Mouse (Mus musculus) G1E (cell line): ENCODE data around the gene Proca1. TPM values are rescaled to one million over a fixed set of nuclear protein-coding genes. Genes with fewer than 3 reads are reported as not detected.

Experiments used
- ATAC-seq: 2 replicates; pipeline ENCODE4 v1.8.0; 2016; ENCODE audit warnings: mild to moderate bottlenecking; ENCODE audit not compliant: insufficient number of reproducible peaks, poor library complexity, low FRiP score, severe bottlenecking; ENCODE audit errors: extremely low read depth
- DNase-seq: peaks from one replicate; pipeline ENCODE4 v3.0.0; 2012; ENCODE audit warnings: low spot score
- H3K27me3 ChIP-seq: 2 replicates; pipeline ENCODE4 v1.6.1; 2012; ENCODE audit warnings: mild to moderate bottlenecking, low read length, inconsistent platforms; ENCODE audit not compliant: insufficient read depth
- H3K36me3 ChIP-seq: replicated peaks from 2 replicates; pipeline ENCODE3; 2012; ENCODE audit warnings: mild to moderate bottlenecking, inconsistent platforms
- H3K4me1 ChIP-seq: 2 replicates; pipeline ENCODE4 v1.6.1; 2012; ENCODE audit warnings: low read depth, low read length, inconsistent platforms, mixed read lengths; ENCODE audit not compliant: insufficient read depth
- H3K4me3 ChIP-seq: 2 replicates; pipeline ENCODE4 v1.5.1; 2012; ENCODE audit warnings: low read depth, mild to moderate bottlenecking, inconsistent platforms, low read length, moderate library complexity, mixed read lengths
- H3K9me3 ChIP-seq: replicated peaks from 2 replicates; pipeline ENCODE4 v1.6.1; 2012; ENCODE audit warnings: inconsistent platforms
- CTCF ChIP-seq: IDR thresholded peaks from 2 replicates; pipeline ENCODE4 v1.5.1; 2012; ENCODE audit warnings: low read depth, low read length, inconsistent platforms, mixed read lengths
- GATA1 ChIP-seq: IDR thresholded peaks from 2 replicates; pipeline ENCODE4 v1.6.1; 2012; ENCODE audit warnings: borderline replicate concordance, low read length, inconsistent platforms, mixed read lengths
- GATA2 ChIP-seq: IDR thresholded peaks from 2 replicates; pipeline ENCODE4 v1.6.1; 2012; ENCODE audit warnings: low read depth, low read length, inconsistent platforms, borderline replicate concordance
- POLR2AphosphoS5 ChIP-seq: IDR thresholded peaks from 2 replicates; pipeline ENCODE4 v1.6.1; 2012; ENCODE audit warnings: low read depth, low read length, inconsistent platforms; ENCODE audit not compliant: insufficient replicate concordance
- TAL1 ChIP-seq: conservative IDR thresholded peaks from 2 replicates; pipeline ENCODE4 v1.6.1; 2012; ENCODE audit warnings: low read depth, low read length, inconsistent platforms, mixed read lengths
- polyA plus RNA-seq: library from polyadenylated mRNA; stranded (reverse); fragments of >175 nt; gene quantifications from 2 replicates; pipeline ENCODE4 v1.2.3, GENCODE M21; 2012
- total RNA-seq, 2 experiments: library from RNA; stranded (forward) in 1 of 2; stranded (reverse) in 1 of 2; fragments of 200-1000 nt in 1 of 2; fragments of >200 nt in 1 of 2; fragmentation: Nextera tagmentation in 1 of 2; gene quantifications; 2 replicates each; pipeline ENCODE4 v1.2.3; 2014 to 2017

The Proca1 gene
- total and polyA plus RNA-seq, 3 experiments: 0.22 TPM; not detected in 2

DNA sequence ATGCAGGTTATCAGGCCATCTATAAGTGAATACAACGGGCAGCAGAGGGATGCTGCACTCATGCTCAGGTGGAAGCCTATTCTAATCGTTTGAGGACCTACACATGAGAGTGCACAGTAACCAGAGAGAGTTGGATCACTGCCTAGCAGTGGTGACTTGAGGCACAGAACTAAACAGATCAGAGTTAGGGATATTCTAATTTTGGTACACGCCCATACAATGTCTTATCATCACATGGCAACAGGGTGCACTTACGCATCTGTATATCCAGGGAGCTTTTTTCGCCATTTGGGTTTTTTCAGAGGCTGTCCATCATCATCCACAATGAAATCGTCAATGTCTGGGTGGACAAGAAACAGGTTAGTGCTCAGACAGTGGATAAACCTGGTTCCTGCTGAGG lies 38.3 kb downstream of the Proca1 start:
- Histone ChIP-seq H3K36me3 (peaks cover 96% of the 10 kb centered on the region), H3K9me3 (no peaks in the 10 kb centered on the region), H3K4me3 (no peak overlapping the region), H3K4me1 (no peaks in the 10 kb centered on the region; the same call in 1 of the 2 replicates), H3K27me3 (no peaks in the 10 kb centered on the region)
- TF ChIP-seq GATA1 (no peak), CTCF (no peak), GATA2 (no peak), TAL1 (no peak), POLR2AphosphoS5 (no peak)
- DNase-seq (no peak), ATAC-seq (no peak)

DNA sequence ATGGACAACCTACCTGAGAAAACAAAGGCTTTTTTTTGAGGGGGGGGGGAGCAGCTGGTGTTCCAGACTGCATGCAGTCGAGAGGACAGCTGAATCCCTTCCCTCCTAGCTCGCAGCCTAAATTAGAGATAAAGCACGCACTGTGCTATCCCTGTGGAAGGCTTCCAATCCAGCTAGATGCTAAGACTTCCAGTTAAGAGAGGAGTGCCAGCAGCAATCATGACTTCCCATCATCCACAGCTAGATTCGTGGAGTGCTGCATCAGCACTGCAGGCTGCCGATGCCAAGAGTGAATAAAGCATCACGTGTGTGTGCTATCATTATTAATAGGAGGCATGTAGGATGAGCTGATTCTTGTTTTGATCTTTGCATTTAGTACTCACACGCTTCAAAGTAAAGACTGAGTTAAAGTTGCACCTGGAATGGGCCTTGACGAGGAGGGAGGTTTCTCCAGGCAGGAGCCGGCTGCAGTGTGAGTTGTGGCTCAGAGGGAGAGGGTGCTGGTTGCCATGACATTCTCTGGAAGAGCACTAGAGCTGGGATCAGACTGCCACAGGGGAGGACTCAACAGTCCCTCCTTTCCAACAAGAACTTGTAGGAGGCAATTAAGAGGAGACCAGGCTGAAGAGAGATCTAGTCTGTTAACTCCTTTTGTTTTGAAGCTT lies 47.1 kb downstream of the Proca1 start:
- peaks cover 29% of the 10 kb centered on the region for H3K4me1 ChIP-seq
- H3K4me3 ChIP-seq: no peak overlapping the region
- no peaks in the 10 kb centered on the region for H3K9me3 ChIP-seq
- no peak for TF ChIP-seq POLR2AphosphoS5
- peaks cover 68% of the 10 kb centered on the region for H3K36me3 ChIP-seq
- ATAC-seq (no peak), DNase-seq (no peak)
- no peaks in the 10 kb centered on the region for H3K27me3 ChIP-seq

DNA sequence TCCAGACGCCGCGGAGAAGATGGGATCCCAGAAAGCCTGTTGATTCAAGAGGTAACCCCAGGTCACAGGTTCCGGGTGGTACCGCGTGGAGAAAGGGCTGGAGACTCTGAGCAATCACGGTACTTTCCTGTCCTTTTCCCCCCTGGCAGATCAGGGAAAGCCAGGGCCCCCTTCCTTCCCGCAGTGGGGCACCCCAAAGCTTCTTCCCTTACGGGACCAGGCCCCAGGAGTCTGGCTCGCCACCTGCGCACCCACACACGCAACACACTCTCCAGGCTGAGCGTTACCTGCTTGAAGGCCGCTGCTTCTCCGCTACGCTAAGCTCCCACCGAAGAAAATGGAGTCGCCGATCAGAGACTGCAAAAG lies 52.1 kb downstream of the Proca1 start:
- Histone ChIP-seq H3K4me1 (peaks cover 56% of the 10 kb centered on the region), H3K27me3 (no peaks in the 10 kb centered on the region), H3K9me3 (no peaks in the 10 kb centered on the region), H3K36me3 (peaks cover 43% of the 10 kb centered on the region), H3K4me3 (peak overlapping the region; percentile 81)
- no peak for TF ChIP-seq TAL1
- TF ChIP-seq GATA1: no peak
- TF ChIP-seq POLR2AphosphoS5: no peak
- ATAC-seq (no peak), DNase-seq (peak; percentile 13)

DNA sequence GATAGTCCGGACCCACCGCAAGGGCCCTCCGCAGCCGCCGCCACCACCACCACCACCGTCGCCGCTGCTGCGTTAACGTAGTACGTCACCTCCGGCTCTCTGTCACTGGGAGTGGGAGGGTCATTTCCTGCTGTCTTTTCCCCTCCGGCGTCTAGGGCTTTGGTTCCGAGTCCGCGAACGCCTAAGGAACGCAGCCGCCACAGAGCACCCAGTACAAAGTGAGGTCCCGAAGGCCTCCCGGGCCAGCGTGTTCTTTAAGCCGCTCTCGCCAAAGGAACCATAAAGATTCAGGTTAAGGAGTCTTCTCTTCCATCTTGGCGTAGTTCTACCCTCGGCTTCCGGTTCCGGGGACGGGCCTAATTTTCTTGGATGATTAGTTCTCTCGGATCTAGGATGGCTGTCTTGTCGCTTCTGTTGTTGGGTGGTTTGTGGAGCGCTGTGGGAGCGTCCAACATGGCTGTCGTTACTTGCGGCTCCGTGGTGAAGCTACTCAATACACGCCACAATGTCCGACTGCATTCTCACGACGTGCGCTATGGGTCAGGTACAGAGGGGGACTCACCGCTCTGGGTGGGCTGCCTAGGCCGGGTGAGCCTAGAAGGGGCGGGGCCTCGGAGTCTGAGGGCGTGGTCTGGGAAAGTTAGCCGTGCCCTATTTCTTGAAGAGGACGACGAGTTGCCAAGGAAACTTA lies 52.6 kb downstream of the Proca1 start, which contains the start of the genes Sdf2 and Supt6:
TSS of gene Sdf2 (plus strand) at position 120 of the 691 bp plus-strand sequence.
TSS of gene Supt6 (minus strand) at position 361 of the 691 bp plus-strand sequence.
- peak within 1 kb of the TSS; percentile 81 for H3K4me3 ChIP-seq

DNA sequence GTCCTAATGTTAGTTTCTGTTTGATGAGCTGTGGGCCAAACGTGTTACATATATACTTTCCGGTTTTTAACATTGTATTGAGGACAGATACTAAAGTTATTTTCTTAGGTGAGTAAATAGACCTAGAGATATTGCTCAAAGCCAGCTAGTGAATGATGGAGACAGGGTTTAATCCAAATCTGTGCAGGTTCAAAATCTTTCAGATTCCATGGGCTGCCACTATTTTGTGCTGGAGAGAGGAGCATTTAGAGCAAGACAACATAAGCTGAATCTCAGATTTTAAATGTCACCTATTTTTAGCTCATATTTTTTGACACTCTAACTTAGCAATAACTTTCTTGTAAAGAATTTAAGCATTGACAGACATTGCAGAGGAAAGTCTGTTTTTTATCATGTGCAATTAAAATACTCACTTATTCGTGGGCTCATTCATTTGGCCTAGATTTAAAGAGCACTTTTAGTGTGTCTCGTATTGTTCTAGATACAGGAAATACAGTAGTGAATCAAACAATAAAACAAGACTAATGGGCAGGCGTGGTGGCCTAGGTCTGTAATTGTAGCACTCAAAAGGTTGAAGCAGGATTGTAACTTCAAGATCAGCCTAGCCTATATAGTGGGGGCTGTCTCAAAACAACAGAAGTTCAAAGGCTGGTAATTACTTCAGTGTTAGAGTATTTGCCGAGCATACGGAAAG lies 53.3 kb downstream of the Proca1 start:
- Histone ChIP-seq H3K4me1 (peaks cover 60% of the 10 kb centered on the region), H3K9me3 (no peaks in the 10 kb centered on the region), H3K27me3 (no peaks in the 10 kb centered on the region), H3K36me3 (peaks cover 42% of the 10 kb centered on the region), H3K4me3 (peak overlapping the region; percentile 81)
- no peak for DNase-seq
- ATAC-seq: no peak
- TF ChIP-seq GATA1 (no peak), TAL1 (no peak), GATA2 (no peak), CTCF (no peak), POLR2AphosphoS5 (no peak)

More for the DNA sequence above, 52.6 kb downstream of the Proca1 start, which contains the start of the genes Sdf2 and Supt6:
- Histone ChIP-seq H3K4me1 (peaks cover 57% of the 10 kb centered on the region), H3K27me3 (no peaks in the 10 kb centered on the region), H3K9me3 (no peaks in the 10 kb centered on the region), H3K36me3 (peaks cover 41% of the 10 kb centered on the region)
- ATAC-seq (peak; percentile 74), DNase-seq (peak; percentile 77)
- TF ChIP-seq GATA1: no peak
- TF ChIP-seq GATA2: no peak
- TF ChIP-seq POLR2AphosphoS5: no peak
- no peak for TF ChIP-seq TAL1
- TF ChIP-seq CTCF: no peak

DNA sequence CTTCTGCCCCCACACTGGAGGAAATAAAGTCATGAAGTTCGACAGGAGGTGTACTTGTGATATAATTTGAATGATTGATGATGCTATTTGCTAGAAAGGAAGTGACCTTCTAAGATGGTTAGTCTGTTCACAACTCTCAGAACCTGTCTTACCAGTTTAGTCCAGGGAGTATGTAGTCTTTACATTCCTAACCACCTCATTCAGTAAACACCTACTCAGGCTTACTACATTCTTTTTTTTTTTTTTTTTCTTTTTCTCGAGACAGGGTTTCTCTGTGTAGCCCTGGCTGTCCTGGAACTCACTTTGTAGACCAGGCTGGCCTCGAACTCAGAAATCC lies 53.8 kb downstream of the Proca1 start:
- peaks cover 56% of the 10 kb centered on the region for H3K4me1 ChIP-seq
- TF ChIP-seq GATA1 (no peak), POLR2AphosphoS5 (no peak), GATA2 (no peak), CTCF (no peak), TAL1 (no peak)
- ATAC-seq: no peak
- H3K36me3 ChIP-seq: peaks cover 43% of the 10 kb centered on the region
- DNase-seq: no peak
- H3K9me3 ChIP-seq: no peaks in the 10 kb centered on the region
- no peaks in the 10 kb centered on the region for H3K27me3 ChIP-seq
- peak overlapping the region; percentile 81; the same call in 1 of the 2 replicates for H3K4me3 ChIP-seq

DNA sequence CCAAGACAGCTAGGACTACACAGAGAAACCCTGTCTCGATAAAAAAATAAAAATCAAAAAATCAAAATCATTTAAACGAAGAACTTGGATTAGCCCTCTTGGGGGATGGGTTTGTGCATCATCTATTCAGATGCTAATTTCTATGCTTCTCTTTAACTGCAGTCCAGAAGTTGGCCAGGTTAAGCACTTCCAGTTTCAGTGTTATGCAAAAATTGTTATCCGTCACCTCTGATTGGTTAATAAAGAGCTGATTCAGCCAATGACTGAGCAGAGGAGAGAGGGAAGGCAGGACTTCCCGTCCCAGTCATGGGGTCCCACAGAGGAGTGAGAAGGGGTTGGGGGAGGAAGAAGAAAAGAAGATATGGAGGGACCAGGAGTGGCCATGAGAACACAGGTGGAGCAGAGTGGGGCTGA lies 54.5 kb downstream of the Proca1 start:
- H3K27me3 ChIP-seq: no peaks in the 10 kb centered on the region
- H3K4me3 ChIP-seq: peak overlapping the region; percentile 61
- peaks cover 53% of the 10 kb centered on the region for H3K4me1 ChIP-seq
- H3K36me3 ChIP-seq: peaks cover 43% of the 10 kb centered on the region
- no peak for TF ChIP-seq POLR2AphosphoS5
- TF ChIP-seq GATA1: no peak
- peak; percentile 54 for ATAC-seq
- no peaks in the 10 kb centered on the region for H3K9me3 ChIP-seq
- peak; percentile 72 for DNase-seq

Other genes starting within 250 kb of the Proca1 start
- 157 and 172 TPM in 2 replicates for gene Phf12, start 210.6 kb upstream of the Proca1 start, total RNA-seq (2014; fragmentation: Nextera tagmentation)
- 23.0 and 24.7 TPM in 2 replicates for gene Phf12, start 210.6 kb upstream of the Proca1 start, total RNA-seq (2017)
- 212 and 215 TPM in 2 replicates for gene Phf12, start 210.6 kb upstream of the Proca1 start, polyA plus RNA-seq
- 7.2 and 11.0 TPM in 2 replicates for gene Dhrs13, start 161.1 kb upstream of the Proca1 start, total RNA-seq (2014; fragmentation: Nextera tagmentation)
- 9.2 and 10.0 TPM in 2 replicates for gene Dhrs13, start 161.1 kb upstream of the Proca1 start, total RNA-seq (2017)
- 6.9 and 7.9 TPM in 2 replicates for gene Dhrs13, start 161.1 kb upstream of the Proca1 start, polyA plus RNA-seq
- gene Flot2, start 155.5 kb upstream of the Proca1 start, total RNA-seq (2014; fragmentation: Nextera tagmentation): 18.0 and 19.4 TPM in 2 replicates
- gene Flot2, start 155.5 kb upstream of the Proca1 start, total RNA-seq (2017): 20.6 and 21.3 TPM in 2 replicates
- 13.8 and 15.6 TPM in 2 replicates for gene Flot2, start 155.5 kb upstream of the Proca1 start, polyA plus RNA-seq
- gene Eral1, start 113.0 kb upstream of the Proca1 start, total RNA-seq (2014; fragmentation: Nextera tagmentation): 60.3 and 65.4 TPM in 2 replicates
- gene Eral1, start 113.0 kb upstream of the Proca1 start, total RNA-seq (2017): 35.0 and 35.7 TPM in 2 replicates
- gene Eral1, start 113.0 kb upstream of the Proca1 start, polyA plus RNA-seq: 5.0 and 8.7 TPM in 2 replicates
- gene Fam222b, start 98.7 kb upstream of the Proca1 start, total RNA-seq (2014; fragmentation: Nextera tagmentation): 14.1 and 18.1 TPM in 2 replicates
- 1.5 and 1.9 TPM in 2 replicates for gene Fam222b, start 98.7 kb upstream of the Proca1 start, total RNA-seq (2017)
- 28.9 and 30.3 TPM in 2 replicates for gene Fam222b, start 98.7 kb upstream of the Proca1 start, polyA plus RNA-seq
- 26.2 and 42.8 TPM in 2 replicates for gene Traf4, start 27.8 kb upstream of the Proca1 start, total RNA-seq (2014; fragmentation: Nextera tagmentation)
- gene Traf4, start 27.8 kb upstream of the Proca1 start, total RNA-seq (2017): 7.0 and 9.2 TPM in 2 replicates
- gene Traf4, start 27.8 kb upstream of the Proca1 start, polyA plus RNA-seq: 53.0 and 74.4 TPM in 2 replicates
- 7.8 and 14.8 TPM in 2 replicates for gene Nek8, start 16.7 kb upstream of the Proca1 start, total RNA-seq (2014; fragmentation: Nextera tagmentation)
- gene Nek8, start 16.7 kb upstream of the Proca1 start, total RNA-seq (2017): 7.8 and 9.9 TPM in 2 replicates
- 7.3 and 8.5 TPM in 2 replicates for gene Nek8, start 16.7 kb upstream of the Proca1 start, polyA plus RNA-seq
- 14.7 and 15.5 TPM in 2 replicates for gene Tlcd1, start 16.7 kb upstream of the Proca1 start, total RNA-seq (2014; fragmentation: Nextera tagmentation)
- gene Tlcd1, start 16.7 kb upstream of the Proca1 start, total RNA-seq (2017): 6.7 TPM in 2 replicates
- gene Tlcd1, start 16.7 kb upstream of the Proca1 start, polyA plus RNA-seq: 47.8 and 59.3 TPM in 2 replicates
- 1,467 and 1,695 TPM in 2 replicates for gene Rpl23a, start 9.8 kb upstream of the Proca1 start, total RNA-seq (2014; fragmentation: Nextera tagmentation)
- gene Rpl23a, start 9.8 kb upstream of the Proca1 start, total RNA-seq (2017): 2,502 and 2,557 TPM in 2 replicates
- 844 and 2,130 TPM in 2 replicates for gene Rpl23a, start 9.8 kb upstream of the Proca1 start, polyA plus RNA-seq
- 0.60 TPM in 1 of 2 replicates, not detected in the other for gene Rab34, start 5.0 kb upstream of the Proca1 start, total RNA-seq (2014; fragmentation: Nextera tagmentation)
- not detected in 2 replicates for gene Rab34, start 5.0 kb upstream of the Proca1 start, total RNA-seq (2017)
- 0.52 and 0.95 TPM in 2 replicates for gene Rab34, start 5.0 kb upstream of the Proca1 start, polyA plus RNA-seq
- gene Sdf2, start 52.4 kb downstream of the Proca1 start, total RNA-seq (2014; fragmentation: Nextera tagmentation): 19.5 and 22.7 TPM in 2 replicates
- gene Sdf2, start 52.4 kb downstream of the Proca1 start, total RNA-seq (2017): 31.5 and 41.4 TPM in 2 replicates
- 2.3 and 7.8 TPM in 2 replicates for gene Sdf2, start 52.4 kb downstream of the Proca1 start, polyA plus RNA-seq
- gene Supt6, start 52.6 kb downstream of the Proca1 start, total RNA-seq (2014; fragmentation: Nextera tagmentation): 118 and 127 TPM in 2 replicates
- gene Supt6, start 52.6 kb downstream of the Proca1 start, total RNA-seq (2017): 34.5 and 44.9 TPM in 2 replicates
- 129 and 137 TPM in 2 replicates for gene Supt6, start 52.6 kb downstream of the Proca1 start, polyA plus RNA-seq
- 95.8 and 113 TPM in 2 replicates for gene 2610507B11Rik, start 68.4 kb downstream of the Proca1 start, total RNA-seq (2014; fragmentation: Nextera tagmentation)
- 53.9 and 55.8 TPM in 2 replicates for gene 2610507B11Rik, start 68.4 kb downstream of the Proca1 start, total RNA-seq (2017)
- 63.8 and 70.6 TPM in 2 replicates for gene 2610507B11Rik, start 68.4 kb downstream of the Proca1 start, polyA plus RNA-seq
- 2.5 and 3.7 TPM in 2 replicates for gene BC030499, start 97.4 kb downstream of the Proca1 start, total RNA-seq (2014; fragmentation: Nextera tagmentation)
- 0.99 and 1.2 TPM in 2 replicates for gene BC030499, start 97.4 kb downstream of the Proca1 start, total RNA-seq (2017)
- 0.04 TPM in 1 of 2 replicates, not detected in the other for gene BC030499, start 97.4 kb downstream of the Proca1 start, polyA plus RNA-seq
- 70.7 and 71.3 TPM in 2 replicates for gene Spag5, start 108.1 kb downstream of the Proca1 start, total RNA-seq (2014; fragmentation: Nextera tagmentation)
- gene Spag5, start 108.1 kb downstream of the Proca1 start, total RNA-seq (2017): 60.8 and 66.5 TPM in 2 replicates
- 55.3 and 77.5 TPM in 2 replicates for gene Spag5, start 108.1 kb downstream of the Proca1 start, polyA plus RNA-seq
- gene Aldoc, start 129.6 kb downstream of the Proca1 start, total RNA-seq (2014; fragmentation: Nextera tagmentation): 0.83 and 4.3 TPM in 2 replicates
- 10.2 and 12.9 TPM in 2 replicates for gene Aldoc, start 129.6 kb downstream of the Proca1 start, total RNA-seq (2017)
- 7.2 and 10.6 TPM in 2 replicates for gene Aldoc, start 129.6 kb downstream of the Proca1 start, polyA plus RNA-seq
- gene Pigs, start 135.0 kb downstream of the Proca1 start, total RNA-seq (2014; fragmentation: Nextera tagmentation): 30.5 and 36.8 TPM in 2 replicates
- gene Pigs, start 135.0 kb downstream of the Proca1 start, total RNA-seq (2017): 13.9 and 14.1 TPM in 2 replicates
- gene Pigs, start 135.0 kb downstream of the Proca1 start, polyA plus RNA-seq: 60.4 and 74.5 TPM in 2 replicates
- 4.3 and 6.7 TPM in 2 replicates for gene Unc119, start 150.1 kb downstream of the Proca1 start, total RNA-seq (2014; fragmentation: Nextera tagmentation)
- 10.3 and 11.8 TPM in 2 replicates for gene Unc119, start 150.1 kb downstream of the Proca1 start, total RNA-seq (2017)
- 8.2 and 8.8 TPM in 2 replicates for gene Unc119, start 150.1 kb downstream of the Proca1 start, polyA plus RNA-seq
- gene Foxn1, start 193.2 kb downstream of the Proca1 start, total RNA-seq (2014; fragmentation: Nextera tagmentation): not detected in 2 replicates
- 0.05 TPM in 1 of 2 replicates, not detected in the other for gene Foxn1, start 193.2 kb downstream of the Proca1 start, total RNA-seq (2017)
- not detected in 2 replicates for gene Foxn1, start 193.2 kb downstream of the Proca1 start, polyA plus RNA-seq
- not detected in 2 replicates for gene Slc13a2, start 228.8 kb downstream of the Proca1 start, total RNA-seq (2014; fragmentation: Nextera tagmentation)
- gene Slc13a2, start 228.8 kb downstream of the Proca1 start, total RNA-seq (2017): not detected in 2 replicates
- gene Slc13a2, start 228.8 kb downstream of the Proca1 start, polyA plus RNA-seq: not detected in 2 replicates